Mouse (Mus musculus): ENCODE measurements around the gene Sh3bp5.
"Not testable (repeated sequence)": the region's sequence is repeated elsewhere in the genome, so short reads cannot be mapped to it uniquely, and the experiment has no call there.

The Sh3bp5 gene

GRCm38 (mm10) chr14:31435930-31436693 lies at the start of gene Sh3bp5:
Gene Sh3bp5 (minus strand): TSS chr14:31436078.
- peak; percentile 89 for DNase-seq (ENCODE audit: extremely low read depth, insufficient read length, low spot score)

GRCm38 (mm10) chr14:31482417-31482816 lies 46.5 kb upstream of the Sh3bp5 start:
- DNase-seq (ENCODE audit: extremely low read depth, insufficient read length, low spot score): no peak

- DNase-seq (ENCODE audit: extremely low read depth, insufficient read length, low spot score): no peak
Observed at GRCm38 (mm10) chr14:31473297-31473696, 37.4 kb upstream of the Sh3bp5 start.

GRCm38 (mm10) chr14:31472451-31473061 lies 36.7 kb upstream of the Sh3bp5 start:
- no peak for DNase-seq (ENCODE audit: extremely low read depth, insufficient read length, low spot score)

GRCm38 (mm10) chr14:31469711-31470110 lies 33.8 kb upstream of the Sh3bp5 start:
- DNase-seq (ENCODE audit: extremely low read depth, insufficient read length, low spot score): no peak

GRCm38 (mm10) chr14:31464176-31464575 lies 28.3 kb upstream of the Sh3bp5 start:
- no peak for DNase-seq (ENCODE audit: extremely low read depth, insufficient read length, low spot score)

GRCm38 (mm10) chr14:31462886-31463285 lies 27.0 kb upstream of the Sh3bp5 start:
- no peak for DNase-seq (ENCODE audit: extremely low read depth, insufficient read length, low spot score)

GRCm38 (mm10) chr14:31462226-31462625 lies 26.3 kb upstream of the Sh3bp5 start:
- DNase-seq (ENCODE audit: extremely low read depth, insufficient read length, low spot score): peak; percentile 32

- DNase-seq (ENCODE audit: extremely low read depth, insufficient read length, low spot score): no peak
Observed at GRCm38 (mm10) chr14:31458006-31458405, 22.1 kb upstream of the Sh3bp5 start.

- DNase-seq (ENCODE audit: extremely low read depth, insufficient read length, low spot score): no peak
Observed at GRCm38 (mm10) chr14:31456064-31456721, 20.3 kb upstream of the Sh3bp5 start.

- DNase-seq (ENCODE audit: extremely low read depth, insufficient read length, low spot score): no peak
Observed at GRCm38 (mm10) chr14:31454849-31455566, 19.1 kb upstream of the Sh3bp5 start.

- DNase-seq (ENCODE audit: extremely low read depth, insufficient read length, low spot score): not testable (repeated sequence)
Observed at GRCm38 (mm10) chr14:31453946-31454345, 18.1 kb upstream of the Sh3bp5 start.

GRCm38 (mm10) chr14:31448994-31449393 lies 13.1 kb upstream of the Sh3bp5 start:
- DNase-seq (ENCODE audit: extremely low read depth, insufficient read length, low spot score): no peak

GRCm38 (mm10) chr14:31443616-31444015 lies 7.7 kb upstream of the Sh3bp5 start:
- no peak for DNase-seq (ENCODE audit: extremely low read depth, insufficient read length, low spot score)

- DNase-seq (ENCODE audit: extremely low read depth, insufficient read length, low spot score): no peak
Observed at GRCm38 (mm10) chr14:31440725-31441124, 4.8 kb upstream of the Sh3bp5 start.

GRCm38 (mm10) chr14:31440230-31440629 lies 4.4 kb upstream of the Sh3bp5 start:
- DNase-seq (ENCODE audit: extremely low read depth, insufficient read length, low spot score): no peak

GRCm38 (mm10) chr14:31439279-31439678 lies 3.4 kb upstream of the Sh3bp5 start:
- DNase-seq (ENCODE audit: extremely low read depth, insufficient read length, low spot score): no peak

- no peak for DNase-seq (ENCODE audit: extremely low read depth, insufficient read length, low spot score)
Observed at GRCm38 (mm10) chr14:31437826-31438529, 2.1 kb upstream of the Sh3bp5 start.

- DNase-seq (ENCODE audit: extremely low read depth, insufficient read length, low spot score): no peak
Observed at GRCm38 (mm10) chr14:31435018-31435915, 611 bp downstream of the Sh3bp5 start.
